Mouse (Mus musculus) embryonic fibroblast, embryonic 13.5 days (primary cell): Measurements from ENCODE around the gene Celf5. TPM values are rescaled to one million over a fixed set of nuclear protein-coding genes. Genes with fewer than 3 reads are reported as not detected.

Experiments
- H3K27ac ChIP-seq: 2 replicates; pipeline ENCODE4 v1.5.1; 2012; ENCODE audit warnings: low read length, control low read depth, inconsistent platforms; ENCODE audit not compliant: insufficient read depth
- H3K4me1 ChIP-seq: 2 replicates; pipeline ENCODE4 v1.6.1; 2011; ENCODE audit warnings: low read length; ENCODE audit not compliant: control insufficient read depth, insufficient read depth
- H3K4me3 ChIP-seq: 2 replicates; pipeline ENCODE4 v1.5.1; 2011; ENCODE audit warnings: mild to moderate bottlenecking, control low read depth, low read length; ENCODE audit not compliant: insufficient read depth
- CTCF ChIP-seq: IDR thresholded peaks from 2 replicates; pipeline ENCODE4 v1.5.1; 2011; ENCODE audit warnings: mild to moderate bottlenecking, control low read depth, low read length, moderate library complexity, borderline replicate concordance; ENCODE audit not compliant: insufficient read depth
- POLR2A ChIP-seq: IDR thresholded peaks from 2 replicates; pipeline ENCODE4 v1.6.1; 2011; ENCODE audit warnings: low read depth, mild to moderate bottlenecking, control low read depth, low read length, moderate library complexity
- polyA plus RNA-seq: library from polyadenylated mRNA; stranded (reverse); fragments of >200 nt; gene quantifications from 2 replicates; pipeline ENCODE4 v1.2.4, GENCODE M21; 2011; ENCODE audit warnings: low read depth; ENCODE audit not compliant: missing spikeins, insufficient read length

Celf5 gene
- polyA plus RNA-seq, 1 experiment, result 4.4 TPM

DNA sequence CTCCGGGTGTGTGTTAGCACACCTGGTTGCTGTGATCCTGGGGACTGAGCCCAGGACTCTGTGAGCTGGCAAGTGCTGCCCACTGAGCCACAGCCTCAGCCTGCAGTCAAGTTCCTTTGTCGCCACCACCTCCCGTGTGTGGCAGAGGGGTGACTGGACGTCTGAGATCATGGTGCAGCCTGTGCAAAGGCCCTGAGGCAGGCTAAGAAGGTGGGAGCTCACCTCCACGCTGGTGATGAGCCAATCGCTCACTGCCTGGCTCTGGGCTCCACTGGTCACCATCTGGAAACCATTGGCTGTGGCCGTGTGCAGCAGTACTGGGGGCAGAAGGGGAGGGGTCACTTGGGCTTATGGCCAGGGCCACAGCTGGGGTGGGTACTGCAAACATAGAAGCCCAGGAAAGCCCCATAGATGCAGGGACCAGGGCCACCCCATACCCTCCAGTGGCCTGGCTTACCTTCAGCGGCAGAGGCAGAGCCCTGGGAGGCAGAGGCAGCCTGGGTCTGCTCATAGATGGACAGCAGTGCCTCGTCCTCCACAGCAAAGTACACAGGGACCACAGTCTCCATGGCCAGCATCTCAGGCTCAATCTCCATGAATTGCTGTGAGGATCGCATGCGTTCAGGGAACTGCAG is 10.2 kb upstream of the Celf5 start:
- Histone ChIP-seq H3K27ac (no peak overlapping the region), H3K4me1 (no peaks in the 10 kb centered on the region), H3K4me3 (no peak overlapping the region)
- TF ChIP-seq CTCF, result no peak
- TF ChIP-seq POLR2A, result no peak

DNA sequence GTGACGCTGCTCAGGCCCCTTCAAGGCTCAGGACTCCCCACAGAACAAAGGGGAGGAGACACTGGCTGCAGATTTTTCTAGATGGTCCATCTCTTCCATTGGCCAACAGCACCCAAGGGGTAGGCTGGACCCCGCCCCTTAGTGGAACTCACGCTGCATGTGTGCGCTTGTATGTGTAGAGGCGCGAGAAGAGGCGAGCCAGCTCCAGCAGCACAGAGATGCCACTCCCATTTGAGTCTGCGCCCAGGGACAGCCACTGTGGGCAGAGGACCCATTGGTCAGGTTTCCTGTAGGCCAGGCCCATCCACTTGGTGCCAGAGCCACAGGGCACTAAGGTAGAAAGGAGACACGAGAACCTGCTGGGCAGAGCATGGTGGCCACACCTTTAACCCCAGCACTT is 8.5 kb upstream of the Celf5 start:
- no peaks in the 10 kb centered on the region for H3K4me1 ChIP-seq
- H3K4me3 ChIP-seq, result no peak overlapping the region
- no peak overlapping the region for H3K27ac ChIP-seq
- TF ChIP-seq POLR2A (no peak), CTCF (no peak)

DNA sequence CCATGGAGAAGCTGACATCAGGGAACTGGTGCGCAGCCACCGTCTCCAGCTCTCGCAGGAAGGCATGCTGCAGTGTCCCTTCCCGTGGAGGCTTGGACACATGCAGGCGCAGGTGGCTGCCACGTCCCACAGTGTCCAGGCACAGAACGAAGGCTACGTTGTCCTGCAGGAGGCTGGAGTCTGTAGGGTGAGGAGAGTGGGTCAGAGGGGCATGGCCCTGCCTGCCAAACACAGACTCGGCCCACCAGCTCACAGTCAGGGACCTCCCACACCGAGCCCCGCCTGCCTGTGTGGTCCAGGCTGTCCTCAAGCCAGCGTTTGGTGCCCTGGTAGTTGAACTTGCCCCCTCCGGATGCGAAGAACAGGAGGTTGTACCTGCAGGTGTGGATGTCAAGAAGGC is 7.4 kb upstream of the Celf5 start:
- TF ChIP-seq POLR2A, result no peak
- no peak for TF ChIP-seq CTCF
- Histone ChIP-seq H3K4me1 (no peaks in the 10 kb centered on the region), H3K27ac (no peak overlapping the region)

DNA sequence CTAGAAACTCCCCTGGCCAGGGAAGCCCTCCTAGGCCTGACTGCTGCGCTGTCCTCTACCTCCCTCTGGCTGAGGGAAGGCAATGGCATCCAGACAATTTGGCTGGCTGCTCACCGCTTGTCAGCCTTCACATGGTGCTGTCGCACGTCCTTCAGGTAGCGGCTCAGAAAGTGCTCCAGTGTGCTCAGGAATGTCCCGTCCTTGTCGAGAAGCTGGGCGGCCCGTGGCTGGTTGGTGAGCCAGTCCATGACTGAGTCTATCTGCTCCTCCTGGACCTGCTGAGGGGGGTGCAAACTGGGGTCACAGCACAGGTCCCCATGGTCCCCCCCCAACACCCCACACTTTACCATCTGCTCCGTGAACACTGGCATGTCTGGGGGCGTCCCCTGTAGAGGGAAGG is 5.6 kb upstream of the Celf5 start:
- TF ChIP-seq CTCF (no peak), POLR2A (no peak)
- Histone ChIP-seq H3K4me3 (no peak overlapping the region), H3K27ac (no peak overlapping the region), H3K4me1 (no peaks in the 10 kb centered on the region)

More for the DNA sequence above, 7.4 kb upstream of the Celf5 start:
- no peak overlapping the region for H3K4me3 ChIP-seq

DNA sequence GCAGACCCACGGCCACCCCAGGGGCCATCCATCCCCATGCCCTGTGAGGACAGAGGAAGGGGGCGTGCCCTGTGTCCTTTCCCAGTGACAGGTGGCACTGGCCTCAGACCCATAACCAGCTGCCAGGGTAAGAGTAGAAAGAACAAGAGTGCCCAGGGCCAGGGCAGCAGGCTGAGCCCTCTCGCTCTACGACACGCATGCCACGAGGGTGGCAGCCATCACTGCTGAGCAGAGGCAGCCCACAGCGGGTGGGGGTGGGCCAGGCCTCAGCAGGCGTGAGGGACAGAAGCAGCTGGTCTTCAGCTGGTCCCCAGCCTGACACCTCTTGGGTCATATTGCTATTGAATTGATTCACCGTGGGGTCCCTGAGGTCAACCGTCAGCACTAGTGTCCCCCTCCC is 4.0 kb upstream of the Celf5 start:
- no peaks in the 10 kb centered on the region for H3K4me1 ChIP-seq
- no peak overlapping the region for H3K27ac ChIP-seq
- no peak overlapping the region for H3K4me3 ChIP-seq
- TF ChIP-seq CTCF (no peak), POLR2A (no peak)

DNA sequence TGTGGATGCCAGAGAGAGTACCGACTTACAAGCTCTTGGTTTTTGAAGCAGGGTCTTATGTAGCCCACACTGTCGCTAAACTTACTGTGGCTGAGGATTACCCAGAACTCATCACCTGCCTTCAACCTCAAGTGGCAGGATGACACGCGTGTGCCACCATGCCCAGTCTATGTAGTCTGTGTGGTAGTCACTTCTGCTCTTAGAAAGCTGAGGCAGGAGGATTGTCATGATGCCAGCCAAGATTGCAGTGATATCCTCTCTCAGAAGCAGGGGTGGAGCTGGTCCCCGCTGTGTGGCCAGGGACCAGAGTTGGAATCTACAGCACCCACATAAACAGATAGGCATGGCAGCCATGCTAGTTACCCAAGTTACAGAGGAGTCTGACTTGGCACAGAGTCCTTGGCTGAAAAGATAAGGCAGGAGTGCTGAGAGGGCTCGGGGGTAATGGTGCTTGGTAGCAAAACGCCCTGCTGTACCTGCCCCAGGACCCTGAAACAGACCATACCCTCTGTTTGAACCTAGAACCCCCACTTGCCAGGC is 3.0 kb upstream of the Celf5 start:
- Histone ChIP-seq H3K4me1 (no peaks in the 10 kb centered on the region), H3K4me3 (no peak overlapping the region), H3K27ac (no peak overlapping the region)
- TF ChIP-seq POLR2A (no peak), CTCF (no peak)

DNA sequence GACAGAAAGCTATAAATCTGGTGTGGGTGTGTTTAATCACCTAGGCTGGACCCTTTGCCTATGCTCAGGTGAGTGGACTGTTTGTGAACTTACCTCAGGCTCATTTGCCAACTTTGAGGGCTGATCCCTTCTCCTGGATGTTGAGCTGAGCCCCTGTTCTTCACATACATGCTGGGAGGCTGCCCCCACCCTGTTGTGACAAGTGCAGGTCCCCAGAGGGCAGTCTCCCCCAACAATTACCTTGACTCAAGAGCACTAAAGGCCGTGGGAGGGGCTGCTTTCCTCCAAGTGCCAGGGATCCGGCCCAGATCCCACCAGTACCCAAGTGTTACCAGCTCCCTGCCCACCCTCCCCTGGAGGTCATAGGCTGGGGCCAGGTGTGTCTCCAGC is 2.5 kb upstream of the Celf5 start:
- TF ChIP-seq POLR2A (no peak), CTCF (no peak)
- H3K27ac ChIP-seq, result no peak overlapping the region
- H3K4me3 ChIP-seq, result no peak overlapping the region
- no peaks in the 10 kb centered on the region for H3K4me1 ChIP-seq

DNA sequence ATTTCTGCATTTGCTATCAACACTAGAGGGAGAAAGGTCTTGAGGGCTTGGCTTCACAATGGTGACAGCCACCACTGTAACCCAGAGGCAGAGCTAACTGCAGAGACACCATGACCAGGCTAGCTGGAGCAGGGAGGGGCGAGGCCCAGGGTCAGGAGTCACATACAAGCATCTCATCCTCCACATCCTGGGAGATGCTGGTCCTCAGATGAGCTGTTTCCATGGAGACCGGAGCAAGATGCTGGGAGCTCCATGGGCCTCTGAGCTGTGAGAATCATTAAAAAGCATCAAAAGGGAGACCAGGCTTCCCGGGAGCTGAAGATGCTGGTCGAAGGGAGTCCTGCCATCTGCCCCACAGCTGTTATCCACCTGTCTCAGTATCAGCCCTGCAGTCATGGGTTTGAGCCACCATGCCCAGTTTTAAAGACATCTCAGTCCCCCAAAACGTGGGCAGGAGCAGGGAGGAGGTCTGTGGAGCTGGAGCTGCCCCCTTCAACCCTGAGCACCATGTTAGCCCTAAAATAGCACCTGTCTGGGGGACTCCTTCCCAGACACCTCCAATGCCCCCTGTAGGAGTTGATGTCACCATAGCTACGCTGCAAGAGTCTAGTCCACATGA is 2.0 kb upstream of the Celf5 start:
- H3K4me3 ChIP-seq, result no peak overlapping the region
- H3K4me1 ChIP-seq, result no peaks in the 10 kb centered on the region
- no peak for TF ChIP-seq POLR2A
- TF ChIP-seq CTCF, result no peak
- H3K27ac ChIP-seq, result no peak overlapping the region

DNA sequence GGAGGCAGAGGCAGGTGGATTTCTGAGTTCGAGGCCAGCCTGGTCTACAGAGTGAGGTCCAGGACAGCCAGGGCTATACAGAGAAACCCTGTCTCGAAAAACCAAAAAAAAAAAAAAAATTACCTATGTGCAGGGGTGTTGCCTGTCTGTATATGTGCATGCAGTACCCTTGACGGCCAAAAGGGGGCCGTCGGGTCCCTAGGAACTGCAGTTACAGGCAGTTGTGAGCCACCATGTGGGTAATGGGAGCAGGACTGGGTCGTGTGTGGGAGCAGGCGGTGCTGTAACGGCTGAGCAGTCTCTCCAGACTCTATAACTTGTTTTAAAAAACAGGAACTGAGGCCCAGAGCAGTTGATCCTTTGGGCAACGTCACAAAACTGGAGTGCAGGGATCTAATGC is 1.5 kb upstream of the Celf5 start:
- H3K27ac ChIP-seq, result no peak overlapping the region
- no peak overlapping the region for H3K4me3 ChIP-seq
- TF ChIP-seq CTCF (peak; percentile 36; the same call in 1 of the 2 replicates), POLR2A (no peak)
- no peaks in the 10 kb centered on the region for H3K4me1 ChIP-seq

DNA sequence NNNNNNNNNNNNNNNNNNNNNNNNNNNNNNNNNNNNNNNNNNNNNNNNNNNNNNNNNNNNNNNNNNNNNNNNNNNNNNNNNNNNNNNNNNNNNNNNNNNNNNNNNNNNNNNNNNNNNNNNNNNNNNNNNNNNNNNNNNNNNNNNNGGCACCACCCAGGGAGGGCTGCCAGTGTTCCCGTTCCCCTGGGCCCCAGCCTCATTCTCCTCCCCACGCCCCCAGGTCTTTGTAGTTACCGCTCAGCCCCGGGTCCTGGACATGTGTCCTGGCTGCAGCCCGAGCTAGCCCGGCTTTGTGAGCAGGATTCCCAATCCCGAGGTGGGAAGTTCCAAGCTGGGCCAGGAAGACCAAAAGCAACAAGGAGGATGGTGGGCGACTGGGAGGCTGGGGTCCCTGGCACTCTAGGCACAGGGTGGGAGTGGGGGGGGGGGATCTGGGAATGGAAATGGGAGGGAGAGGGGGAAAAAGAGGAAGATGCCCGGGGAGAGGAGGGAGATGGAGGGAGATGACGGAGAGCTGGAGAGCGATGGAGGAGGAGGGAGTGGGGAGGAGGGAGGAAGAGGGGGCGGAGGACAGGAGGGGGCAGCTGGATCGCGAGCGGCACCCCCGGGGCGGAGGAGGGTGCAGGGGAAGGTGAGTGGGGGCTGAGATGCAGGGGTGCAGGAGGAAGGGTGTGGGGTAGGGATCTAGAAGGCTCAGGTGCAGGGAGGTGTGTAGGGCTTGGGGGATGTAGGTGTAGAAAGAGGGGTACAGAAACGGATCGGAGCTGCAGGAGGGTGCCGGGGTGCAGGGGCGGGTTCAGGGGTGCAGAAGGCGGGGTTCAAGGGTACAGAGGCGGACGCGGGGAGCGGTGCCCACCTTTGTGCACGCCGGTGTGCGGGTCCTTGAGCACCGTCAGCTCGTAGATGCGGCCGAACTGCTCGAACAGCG is 640 bp downstream of the Celf5 start:
- TF ChIP-seq CTCF (no peak), POLR2A (no peak)
- peak overlapping the region; percentile 51 for H3K4me3 ChIP-seq
- H3K4me1 ChIP-seq, result no peaks in the 10 kb centered on the region
- no peak overlapping the region for H3K27ac ChIP-seq
